Mouse (Mus musculus): Measurements from ENCODE around the gene Tfap4. TPM values are rescaled to one million over a fixed set of nuclear protein-coding genes. Genes with fewer than 3 reads are reported as not detected.

The Tfap4 gene
- polyA plus RNA-seq, 1 experiment from 2014 or later: 15.5 TPM

GRCm38 (mm10) chr16:4501703-4502102, 58.0 kb downstream of the Tfap4 start:
- H3K36me3 ChIP-seq (ENCODE audit: control insufficient read depth, insufficient read depth, low read length): no peaks in the 10 kb centered on the region
- H3K27ac ChIP-seq (ENCODE audit: low read length): no peak overlapping the region
- ATAC-seq (ENCODE audit: low read depth): no peak
- no peaks in the 10 kb centered on the region for H3K27me3 ChIP-seq (ENCODE audit: control insufficient read depth, insufficient read depth, low read depth, low read length)
- 78% methylated on average over 3 of the region's 3 CpGs for WGBS
- no peak overlapping the region for H3K9ac ChIP-seq (ENCODE audit: low read length)
- H3K4me1 ChIP-seq (replicated peaks; ENCODE audit: control insufficient read depth, insufficient read depth, low read length): no peaks in the 10 kb centered on the region
- H3K4me2 ChIP-seq (ENCODE audit: low read depth, low read length): no peak overlapping the region
- H3K9me3 ChIP-seq (ENCODE audit: control insufficient read depth, low read length): no peaks in the 10 kb centered on the region
- no peak overlapping the region for H3K4me3 ChIP-seq (ENCODE audit: low read length)

- no peaks in the 10 kb centered on the region for H3K9me3 ChIP-seq (ENCODE audit: control insufficient read depth, low read length)
- 76% methylated on average over 8 of the region's 8 CpGs for WGBS
- H3K9ac ChIP-seq (ENCODE audit: low read length): no peak overlapping the region
- no peak overlapping the region for H3K4me3 ChIP-seq (ENCODE audit: low read length)
- H3K4me2 ChIP-seq (ENCODE audit: low read depth, low read length): no peak overlapping the region
- H3K36me3 ChIP-seq (ENCODE audit: control insufficient read depth, insufficient read depth, low read length): no peaks in the 10 kb centered on the region
- no peak for ATAC-seq (ENCODE audit: low read depth)
- no peaks in the 10 kb centered on the region for H3K27me3 ChIP-seq (ENCODE audit: control insufficient read depth, insufficient read depth, low read depth, low read length)
- no peak overlapping the region for H3K27ac ChIP-seq (ENCODE audit: low read length)
- H3K4me1 ChIP-seq (replicated peaks; ENCODE audit: control insufficient read depth, insufficient read depth, low read length): no peaks in the 10 kb centered on the region
Measured at GRCm38 (mm10) chr16:4500598-4501385, 58.9 kb downstream of the Tfap4 start.

GRCm38 (mm10) chr16:4497762-4498607, 61.7 kb downstream of the Tfap4 start:
- no peak overlapping the region for H3K27ac ChIP-seq (ENCODE audit: low read length)
- H3K9ac ChIP-seq (ENCODE audit: low read length): no peak overlapping the region
- 51% methylated on average over 8 of the region's 8 CpGs for WGBS

GRCm38 (mm10) chr16:4496470-4496869, 63.2 kb downstream of the Tfap4 start:
- Histone ChIP-seq H3K4me1 (replicated peaks; ENCODE audit: control insufficient read depth, insufficient read depth, low read length) (no peaks in the 10 kb centered on the region), H3K9ac (ENCODE audit: low read length) (no peak overlapping the region)
- 89% methylated on average over 3 of the region's 3 CpGs for WGBS

More at GRCm38 (mm10) chr16:4497762-4498607, 61.7 kb downstream of the Tfap4 start:
- Histone ChIP-seq H3K4me1 (replicated peaks; ENCODE audit: control insufficient read depth, insufficient read depth, low read length) (no peaks in the 10 kb centered on the region), H3K27me3 (ENCODE audit: control insufficient read depth, insufficient read depth, low read depth, low read length) (no peaks in the 10 kb centered on the region), H3K36me3 (ENCODE audit: control insufficient read depth, insufficient read depth, low read length) (no peaks in the 10 kb centered on the region), H3K4me2 (ENCODE audit: low read depth, low read length) (no peak overlapping the region), H3K4me3 (ENCODE audit: low read length) (no peak overlapping the region), H3K9me3 (ENCODE audit: control insufficient read depth, low read length) (no peaks in the 10 kb centered on the region)
- ATAC-seq (ENCODE audit: low read depth): no peak

GRCm38 (mm10) chr16:4495861-4496260, 63.8 kb downstream of the Tfap4 start:
- no peak overlapping the region for H3K4me3 ChIP-seq (ENCODE audit: low read length)
- H3K27me3 ChIP-seq (ENCODE audit: control insufficient read depth, insufficient read depth, low read depth, low read length): no peaks in the 10 kb centered on the region
- H3K36me3 ChIP-seq (ENCODE audit: control insufficient read depth, insufficient read depth, low read length): no peaks in the 10 kb centered on the region; the same call in 1 of the 2 replicates
- WGBS: 83% methylated on average over 5 of the region's 5 CpGs
- no peak overlapping the region for H3K27ac ChIP-seq (ENCODE audit: low read length)
- no peaks in the 10 kb centered on the region for H3K4me1 ChIP-seq (replicated peaks; ENCODE audit: control insufficient read depth, insufficient read depth, low read length)
- ATAC-seq (ENCODE audit: low read depth): no peak
- H3K4me2 ChIP-seq (ENCODE audit: low read depth, low read length): no peak overlapping the region
- H3K9ac ChIP-seq (ENCODE audit: low read length): no peak overlapping the region
- H3K9me3 ChIP-seq (ENCODE audit: control insufficient read depth, low read length): no peaks in the 10 kb centered on the region

More at GRCm38 (mm10) chr16:4496470-4496869, 63.2 kb downstream of the Tfap4 start:
- H3K27ac ChIP-seq (ENCODE audit: low read length): no peak overlapping the region
- H3K27me3 ChIP-seq (ENCODE audit: control insufficient read depth, insufficient read depth, low read depth, low read length): no peaks in the 10 kb centered on the region
- H3K9me3 ChIP-seq (ENCODE audit: control insufficient read depth, low read length): no peaks in the 10 kb centered on the region
- ATAC-seq (ENCODE audit: low read depth): no peak
- no peak overlapping the region for H3K4me2 ChIP-seq (ENCODE audit: low read depth, low read length)
- H3K36me3 ChIP-seq (ENCODE audit: control insufficient read depth, insufficient read depth, low read length): no peaks in the 10 kb centered on the region; the same call in 1 of the 2 replicates
- H3K4me3 ChIP-seq (ENCODE audit: low read length): no peak overlapping the region

Other genes with a start within 250 kb of the Tfap4 start
- gene Adcy9, start 139.4 kb downstream of the Tfap4 start, polyA plus RNA-seq (2015; fragmentation: Nextera tagmentation; extraction: Ambion mirVana): 1.4 and 1.5 TPM in 2 replicates
- 20.5 and 23.2 TPM in 2 replicates for gene Srl, start 18.0 kb downstream of the Tfap4 start, polyA plus RNA-seq (2015; fragmentation: Nextera tagmentation; extraction: Ambion mirVana)
- 21.3 and 23.7 TPM in 2 replicates for gene Glis2, start 34.9 kb upstream of the Tfap4 start, polyA plus RNA-seq (2015; fragmentation: Nextera tagmentation; extraction: Ambion mirVana)
- 89.9 and 96.2 TPM in 2 replicates for gene Pam16, start 65.1 kb upstream of the Tfap4 start, polyA plus RNA-seq (2015; fragmentation: Nextera tagmentation; extraction: Ambion mirVana)
- 28.5 and 30.4 TPM in 2 replicates for gene Vasn, start 80.1 kb upstream of the Tfap4 start, polyA plus RNA-seq (2015; fragmentation: Nextera tagmentation; extraction: Ambion mirVana)
- gene Dnaja3, start 80.1 kb upstream of the Tfap4 start, polyA plus RNA-seq (2015; fragmentation: Nextera tagmentation; extraction: Ambion mirVana): 61.3 and 61.9 TPM in 2 replicates
- 15.9 and 18.3 TPM in 2 replicates for gene Coro7, start 119.9 kb upstream of the Tfap4 start, polyA plus RNA-seq (2015; fragmentation: Nextera tagmentation; extraction: Ambion mirVana)
- gene Nmral1, start 159.5 kb upstream of the Tfap4 start, polyA plus RNA-seq (2015; fragmentation: Nextera tagmentation; extraction: Ambion mirVana): 60.6 and 62.5 TPM in 2 replicates
- 110 and 114 TPM in 2 replicates for gene Hmox2, start 166.5 kb upstream of the Tfap4 start, polyA plus RNA-seq (2015; fragmentation: Nextera tagmentation; extraction: Ambion mirVana)
- 90.4 and 93.4 TPM in 2 replicates for gene Cdip1, start 230.4 kb upstream of the Tfap4 start, polyA plus RNA-seq (2015; fragmentation: Nextera tagmentation; extraction: Ambion mirVana)